Mouse (Mus musculus): ENCODE data around the gene Stx16. TPM values are rescaled to one million over a fixed set of nuclear protein-coding genes. Genes with fewer than 3 reads are reported as not detected.

Gene Stx16
- polyA plus RNA-seq, 2 experiments from 2014 or later: 18.2 to 20.4 TPM

DNA sequence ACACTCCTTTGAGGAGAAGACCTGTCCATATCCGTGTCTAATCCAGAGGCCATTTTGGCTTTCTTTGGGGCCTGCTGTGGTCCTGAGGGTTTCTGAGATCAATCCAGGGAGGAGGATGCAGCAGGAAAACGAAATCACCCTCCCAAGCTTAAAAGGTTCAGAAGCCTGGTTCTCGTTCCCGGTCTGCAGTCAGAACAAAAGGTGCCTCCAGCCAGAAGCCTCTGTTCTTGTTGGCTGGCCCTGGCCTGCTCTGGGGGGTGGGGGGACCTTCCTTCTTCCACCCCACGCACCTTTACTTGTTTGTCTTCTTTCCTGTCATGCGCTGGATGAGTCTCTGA is 51.2 kb downstream of the Stx16 start:
- ATAC-seq: no peak

DNA sequence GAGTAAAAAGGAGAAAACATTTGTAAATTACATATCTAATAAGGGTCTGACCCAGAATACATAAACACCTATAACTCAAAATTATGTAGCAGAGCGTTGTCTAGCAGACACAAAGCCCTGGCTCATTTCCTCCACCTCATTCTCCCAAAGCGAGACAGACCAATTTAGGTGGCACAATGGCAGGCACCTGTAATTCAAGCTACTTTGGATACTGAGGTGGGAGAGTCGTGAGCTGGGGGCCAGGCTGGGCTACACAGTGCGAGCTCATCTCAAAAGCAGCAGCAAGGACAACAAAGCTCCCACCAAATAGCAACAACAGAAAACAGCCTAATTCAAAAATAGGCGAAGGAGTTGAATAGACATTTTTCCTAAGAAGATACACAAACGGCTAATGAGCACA is 52.8 kb downstream of the Stx16 start:
- no peak for ATAC-seq

DNA sequence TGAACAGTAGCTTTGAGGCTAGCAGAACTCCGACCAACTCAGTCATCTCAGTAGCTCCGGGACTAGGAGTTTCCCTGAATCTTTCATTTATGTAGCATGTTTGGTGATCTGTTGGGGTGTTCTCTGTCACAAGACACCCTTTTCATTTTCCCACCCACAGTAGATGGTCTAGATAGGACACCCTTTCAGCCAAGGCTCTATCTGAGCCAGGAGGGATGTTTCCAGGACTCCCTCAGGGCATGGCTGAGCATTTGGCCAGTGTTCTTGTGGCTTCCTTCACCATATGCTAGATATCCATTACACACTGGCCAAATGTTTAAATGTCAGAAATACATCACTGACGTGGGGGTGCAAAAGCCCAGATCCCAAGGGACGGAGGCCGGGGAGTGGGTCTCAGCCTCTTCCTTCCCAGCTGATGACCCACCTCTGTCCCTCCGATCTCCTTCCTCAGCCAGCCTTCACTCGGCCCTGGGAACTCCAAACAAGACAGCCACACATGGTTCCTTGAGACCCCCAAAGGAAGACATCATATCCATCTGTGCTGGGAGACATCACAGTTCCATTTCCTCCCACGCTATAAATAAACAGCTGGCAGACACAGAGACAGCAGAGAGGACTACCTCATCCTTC is 54.5 kb downstream of the Stx16 start:
- ATAC-seq: no peak

DNA sequence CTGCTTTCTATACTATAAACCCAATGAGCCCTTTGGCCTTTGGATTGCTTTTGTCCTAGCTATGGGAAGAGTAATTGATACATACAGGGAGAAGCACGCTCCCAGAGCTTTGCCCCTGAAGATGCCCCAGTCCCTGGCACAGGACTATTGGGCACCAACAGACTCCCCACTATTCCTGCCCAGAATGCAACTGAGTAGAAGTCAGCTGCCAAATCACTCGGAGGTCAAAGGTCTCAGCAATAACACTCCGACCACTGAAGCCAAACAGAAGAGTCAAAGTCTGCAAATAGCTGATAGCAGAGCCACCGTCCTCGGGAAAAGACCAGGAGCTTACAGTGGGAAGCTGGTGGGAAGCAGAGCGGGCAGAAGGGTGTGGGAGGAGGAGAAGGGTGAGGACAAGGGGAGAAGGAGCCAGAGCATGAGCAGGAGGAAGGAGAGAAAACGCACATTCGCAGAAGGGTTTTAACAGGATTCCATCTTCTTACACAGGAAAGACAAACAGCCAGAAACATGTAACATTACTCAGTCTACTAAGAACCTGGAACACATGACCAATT is 56.4 kb downstream of the Stx16 start:
- no peak for ATAC-seq

Other genes with a start within 250 kb of the Stx16 start
- 10 to 100 TPM; 21.9 to 24.5 TPM for gene Npepl1, start 34.0 kb downstream of the Stx16 start, polyA plus RNA-seq (2017; shearing (Covaris generic))
- 100 to 1,000 TPM in 1 of 2 experiments, 10 to 100 TPM in 1; 96.1 to 130 TPM for gene Gnas, start 208.0 kb downstream of the Stx16 start, polyA plus RNA-seq (2017; shearing (Covaris generic))